Mouse (Mus musculus) MEL (cell line): ENCODE measurements at regions not wholly inside any gene's neighbourhood (a gene's known extent, or its start where the extent isn't known, plus 50 kb on each side); places are given as distances from the start of the nearest gene placed in this dataset.
"Not testable (repeated sequence)": the region's sequence is repeated elsewhere in the genome, so short reads cannot be mapped to it uniquely, and the experiment has no call there.

Source experiments
- DNase-seq: peaks from one replicate; pipeline ENCODE4 v3.0.0; 2011; ENCODE audit warnings: low read depth, low spot score
- H3K27ac ChIP-seq: 2 replicates; pipeline ENCODE4 v1.5.1; 2012; ENCODE audit warnings: low read depth, mild to moderate bottlenecking, control low read depth, low read length, moderate library complexity; ENCODE audit not compliant: control insufficient read depth
- H3K27me3 ChIP-seq, 2 experiments: fragments of 150-350 bp in 1 of 2; sonication (generic) in 1 of 2; 2 replicates each; pipeline ENCODE4 v1.6.1; 2012; ENCODE audit warnings: low read length in 2 of 2, mild to moderate bottlenecking in 2 of 2, improper control_type of control experiment in 1 of 2, moderate library complexity in 1 of 2; ENCODE audit not compliant: insufficient read depth in 2 of 2, control insufficient read depth in 1 of 2
- H3K36me3 ChIP-seq, 2 experiments: 2 replicates each; pipeline ENCODE4 v1.6.1; 2012 to 2014; ENCODE audit warnings: low read length in 2 of 2, improper control_type of control experiment in 1 of 2, inconsistent platforms in 1 of 2, mild to moderate bottlenecking in 1 of 2; ENCODE audit not compliant: insufficient read depth in 2 of 2, control insufficient read depth in 1 of 2
- H3K4me1 ChIP-seq, 2 experiments: fragments of 150-350 bp in 1 of 2; sonication (generic) in 1 of 2; 2 replicates each; pipeline ENCODE4 v1.6.1; 2012; ENCODE audit warnings: low read length in 2 of 2, improper control_type of control experiment in 1 of 2, mild to moderate bottlenecking in 1 of 2; ENCODE audit not compliant: insufficient read depth in 2 of 2, control insufficient read depth in 1 of 2
- H3K4me3 ChIP-seq, 2 experiments: fragments of 150-350 bp in 1 of 2; sonication (generic) in 1 of 2; 2 replicates each; pipeline ENCODE4 v1.5.1; 2012; ENCODE audit warnings: low read depth in 2 of 2, low read length in 2 of 2, mild to moderate bottlenecking in 2 of 2, moderate library complexity in 2 of 2, control low read depth in 1 of 2, improper control_type of control experiment in 1 of 2; ENCODE audit not compliant: control insufficient read depth in 1 of 2, insufficient read depth in 1 of 2
- H3K79me2 ChIP-seq: 2 replicates; pipeline ENCODE4 v1.6.1; 2012; ENCODE audit warnings: mild to moderate bottlenecking, low read length, moderate library complexity; ENCODE audit not compliant: control insufficient read depth, poor library complexity, insufficient read depth
- H3K9ac ChIP-seq: 2 replicates; pipeline ENCODE4 v1.6.1; 2012; ENCODE audit warnings: low read depth, mild to moderate bottlenecking, control low read depth, low read length, moderate library complexity; ENCODE audit not compliant: control insufficient read depth, poor library complexity, severe bottlenecking
- H3K9me3 ChIP-seq: fragments of 150-350 bp; sonication (generic); replicated peaks from 2 replicates; pipeline ENCODE4 v1.6.1; 2012; ENCODE audit warnings: mild to moderate bottlenecking, low read length, improper control_type of control experiment, moderate library complexity; ENCODE audit not compliant: insufficient read depth
- CHD2 ChIP-seq: IDR thresholded peaks from 2 replicates; pipeline ENCODE4 v1.6.1; 2011; ENCODE audit warnings: low read length, improper control_type of control experiment
- CTCF ChIP-seq, 3 experiments: IDR thresholded peaks in 2 of 3; conservative IDR thresholded peaks in 1 of 3; 2 replicates each; pipeline ENCODE4 v1.5.1; 2011 to 2012; ENCODE audit warnings: low read length in 3 of 3, low read depth in 2 of 3, mild to moderate bottlenecking in 2 of 3, improper control_type of control experiment in 1 of 3, inconsistent platforms in 1 of 3, mixed read lengths in 1 of 3, moderate library complexity in 1 of 3; ENCODE audit not compliant: control insufficient read depth in 1 of 3, insufficient read depth in 1 of 3, poor library complexity in 1 of 3, severe bottlenecking in 1 of 3
- E2F4 ChIP-seq: IDR thresholded peaks from 2 replicates; pipeline ENCODE4 v1.6.1; 2011; ENCODE audit warnings: low read depth, low read length, improper control_type of control experiment, borderline replicate concordance
- GABPA ChIP-seq: IDR thresholded peaks from 2 replicates; pipeline ENCODE4 v1.6.1; 2012; ENCODE audit warnings: low read depth, mild to moderate bottlenecking, inconsistent platforms, low read length, improper control_type of control experiment, moderate library complexity
- GATA1 ChIP-seq: IDR thresholded peaks from 2 replicates; pipeline ENCODE4 v1.6.1; 2011; ENCODE audit warnings: low read depth, low read length, improper control_type of control experiment
- JUND ChIP-seq: IDR thresholded peaks from 2 replicates; pipeline ENCODE4 v1.6.1; 2011; ENCODE audit warnings: low read depth, mild to moderate bottlenecking, improper control_type of control experiment, low read length
- POLR2AphosphoS5 ChIP-seq: IDR thresholded peaks from 2 replicates; pipeline ENCODE4 v1.6.1; 2012; ENCODE audit warnings: low read depth, borderline replicate concordance, mild to moderate bottlenecking, inconsistent platforms, low read length, moderate library complexity, mixed read lengths
- RAD21 ChIP-seq: IDR thresholded peaks from 2 replicates; pipeline ENCODE4 v1.6.1; 2011; ENCODE audit warnings: mild to moderate bottlenecking, low read depth, low read length, improper control_type of control experiment
- RCOR1 ChIP-seq: IDR thresholded peaks from 2 replicates; pipeline ENCODE4 v1.6.1; 2012; ENCODE audit warnings: low read depth, mild to moderate bottlenecking, inconsistent platforms, low read length, improper control_type of control experiment
- SMC3 ChIP-seq: IDR thresholded peaks from 2 replicates; pipeline ENCODE4 v1.6.1; 2011; ENCODE audit warnings: low read depth, low read length, improper control_type of control experiment
- UBTF ChIP-seq: IDR thresholded peaks from 2 replicates; pipeline ENCODE4 v1.6.1; 2012; ENCODE audit warnings: low read depth, mild to moderate bottlenecking, inconsistent platforms, low read length, improper control_type of control experiment, moderate library complexity, borderline replicate concordance; ENCODE audit not compliant: insufficient read depth

DNA sequence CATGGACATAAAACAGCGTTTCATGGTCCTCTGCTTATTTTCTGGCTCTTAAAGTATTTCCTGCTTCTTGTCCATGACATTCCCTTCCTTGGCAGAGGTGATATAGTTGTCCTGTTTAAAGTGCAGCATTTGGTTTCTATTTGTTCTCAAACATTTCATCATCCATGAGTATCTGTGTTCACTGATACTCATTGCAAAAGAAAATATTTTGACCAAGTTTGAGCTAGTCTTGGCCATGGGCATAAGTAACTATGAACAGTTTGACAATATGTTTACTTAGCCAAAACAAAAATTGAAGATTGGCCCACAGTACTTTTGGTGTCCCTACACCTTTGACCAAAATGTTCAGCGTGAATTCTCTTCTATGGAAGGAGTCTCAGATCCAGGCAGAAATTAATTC lies 58.7 kb upstream of the 2310057J18Rik start:
- not testable (repeated sequence) for H3K4me1 ChIP-seq, DNase-seq, H3K9ac ChIP-seq, H3K79me2 ChIP-seq, H3K27me3 ChIP-seq, H3K4me3 ChIP-seq, H3K9me3 ChIP-seq, H3K36me3 ChIP-seq, H3K27ac ChIP-seq

DNA sequence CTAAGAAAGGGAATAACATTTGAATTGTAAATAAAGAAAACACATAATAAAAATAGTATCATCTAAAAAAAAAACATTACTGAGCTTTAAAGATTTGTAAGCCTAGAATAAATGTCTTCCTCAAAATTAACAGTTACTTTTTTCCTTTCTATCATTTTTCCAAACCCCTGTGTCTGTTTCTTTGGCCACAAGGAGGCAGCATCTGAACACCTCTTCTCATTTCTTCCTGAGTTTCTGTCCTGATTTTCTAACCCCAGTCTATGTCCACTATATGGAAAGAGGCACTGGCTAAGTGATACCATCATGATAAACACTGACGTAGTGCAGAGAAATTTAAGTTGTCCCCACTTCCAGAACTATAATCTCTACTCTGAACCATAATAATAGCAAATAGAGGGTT lies 55.8 kb upstream of the Soga3 start:
- Histone ChIP-seq H3K4me1 (no peaks in the 10 kb centered on the region), H3K36me3 (no peaks in the 10 kb centered on the region), H3K79me2 (no peaks in the 10 kb centered on the region), H3K4me3 (no peak overlapping the region), H3K9ac (no peak overlapping the region), H3K9me3 (no peaks in the 10 kb centered on the region), H3K27me3 (no peaks in the 10 kb centered on the region), H3K27ac (no peak overlapping the region)
- no peak for TF ChIP-seq POLR2AphosphoS5
- TF ChIP-seq CTCF (IDR thresholded peaks at IDR 0.05 in 2 of 3, conservative IDR thresholded peaks at IDR 0.05 in 1 of 3; ENCODE audit: control insufficient read depth in 1 of 3, insufficient read depth in 1 of 3, low read depth in 2 of 3, low read length in 3 of 3, poor library complexity in 1 of 3, severe bottlenecking in 1 of 3): peak in 1 of 3 experiments; percentile 43; a peak in 2 of 6 replicates
- no peak for TF ChIP-seq UBTF
- no peak for TF ChIP-seq CHD2
- peak; percentile 38 for TF ChIP-seq SMC3
- TF ChIP-seq GABPA: no peak
- TF ChIP-seq RAD21: peak; percentile 43
- TF ChIP-seq RCOR1: no peak
- no peak for TF ChIP-seq JUND
- no peak for TF ChIP-seq GATA1
- TF ChIP-seq E2F4: no peak
- peak; percentile 5 for DNase-seq
